Mouse (Mus musculus) neural tube, embryonic 14.5 days (tissue): ENCODE measurements at regions not wholly inside any gene's neighbourhood (a gene's known extent, or its start where the extent isn't known, plus 50 kb on each side); places are given as distances from the start of the nearest gene placed in this dataset.
A peak's percentile ranks its signal among the peaks of the same experiment; 100 is the strongest.

Source experiments
- ATAC-seq: fragments of 200-750 bp; cut with Nextera tagmentation; 2 replicates; pipeline ENCODE4 v1.8.0; 2017; ENCODE audit warnings: low read depth, mild to moderate bottlenecking, moderate TSS enrichment, moderate library complexity
- H3K27ac ChIP-seq: fragments of 300-500 bp; sonication (generic); 2 replicates; pipeline ENCODE4 v1.5.1; 2014; ENCODE audit warnings: low read depth, mild to moderate bottlenecking, control low read depth, low read length, moderate library complexity, mixed read lengths
- H3K27me3 ChIP-seq: fragments of 300-500 bp; sonication (generic); 2 replicates; pipeline ENCODE4 v1.6.1; 2014; ENCODE audit warnings: low read length; ENCODE audit not compliant: control insufficient read depth, insufficient read depth
- H3K36me3 ChIP-seq: fragments of 300-500 bp; sonication (generic); 2 replicates; pipeline ENCODE4 v1.6.1; 2014; ENCODE audit warnings: low read length, mixed read lengths; ENCODE audit not compliant: control insufficient read depth, insufficient read depth
- H3K4me1 ChIP-seq: fragments of 300-500 bp; sonication (generic); 2 replicates; pipeline ENCODE4 v1.6.1; 2014; ENCODE audit warnings: low read length; ENCODE audit not compliant: control insufficient read depth, insufficient read depth
- H3K4me2 ChIP-seq: fragments of 300-500 bp; sonication (generic); 2 replicates; pipeline ENCODE4 v1.6.1; 2014; ENCODE audit warnings: mild to moderate bottlenecking, low read depth, low read length, control low read depth
- H3K4me3 ChIP-seq: fragments of 300-500 bp; sonication (generic); 2 replicates; pipeline ENCODE4 v1.5.1; 2014; ENCODE audit warnings: low read depth, low read length, control low read depth, mixed read lengths
- H3K9ac ChIP-seq: fragments of 300-500 bp; sonication (generic); replicated peaks from 2 replicates; pipeline ENCODE4 v1.6.1; 2014; ENCODE audit warnings: low read depth, mild to moderate bottlenecking, control low read depth, low read length, mixed read lengths
- H3K9me3 ChIP-seq: fragments of 300-500 bp; sonication (generic); 2 replicates; pipeline ENCODE4 v1.6.1; 2016; ENCODE audit warnings: low read length; ENCODE audit not compliant: control insufficient read depth
- WGBS: fragments of 180-500 bp; shearing (Covaris S2); extraction: QIAGEN DNeasy Blood & Tissue Kit; methylation state at CpG from one replicate; pipeline ENCODE4 v1.1.7; 2014; 5-methylcytosine and 5-hydroxymethylcytosine counted together

DNA sequence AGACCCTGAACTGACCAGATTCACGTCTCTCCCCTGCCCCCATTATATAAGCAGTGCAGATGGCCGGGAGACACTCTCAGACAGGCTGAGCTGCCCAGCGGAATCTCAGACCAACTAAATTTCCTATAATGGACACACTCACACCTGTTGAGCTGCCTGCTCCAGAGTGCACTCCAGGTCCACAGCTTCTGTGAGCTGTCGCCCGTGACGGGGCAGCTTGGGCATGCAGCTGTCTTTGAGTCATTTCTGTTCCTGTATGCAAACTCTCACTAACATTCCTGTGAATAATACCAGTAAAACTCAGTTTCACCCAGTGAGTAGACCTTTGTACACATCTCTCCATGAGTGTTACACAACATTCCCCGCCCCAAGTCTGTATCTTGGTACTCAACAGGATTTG lies 269.4 kb upstream of the Rnaseh2b start:
- H3K36me3 ChIP-seq, result no peaks in the 10 kb centered on the region
- no peak overlapping the region for H3K4me2 ChIP-seq
- no peak for ATAC-seq
- H3K27ac ChIP-seq, result no peak overlapping the region
- no peaks in the 10 kb centered on the region for H3K27me3 ChIP-seq
- no peaks in the 10 kb centered on the region for H3K4me1 ChIP-seq
- H3K9ac ChIP-seq, result no peak overlapping the region
- H3K4me3 ChIP-seq, result no peak overlapping the region
- 83% methylated on average over 7 of the region's 7 CpGs for WGBS
- no peaks in the 10 kb centered on the region for H3K9me3 ChIP-seq

DNA sequence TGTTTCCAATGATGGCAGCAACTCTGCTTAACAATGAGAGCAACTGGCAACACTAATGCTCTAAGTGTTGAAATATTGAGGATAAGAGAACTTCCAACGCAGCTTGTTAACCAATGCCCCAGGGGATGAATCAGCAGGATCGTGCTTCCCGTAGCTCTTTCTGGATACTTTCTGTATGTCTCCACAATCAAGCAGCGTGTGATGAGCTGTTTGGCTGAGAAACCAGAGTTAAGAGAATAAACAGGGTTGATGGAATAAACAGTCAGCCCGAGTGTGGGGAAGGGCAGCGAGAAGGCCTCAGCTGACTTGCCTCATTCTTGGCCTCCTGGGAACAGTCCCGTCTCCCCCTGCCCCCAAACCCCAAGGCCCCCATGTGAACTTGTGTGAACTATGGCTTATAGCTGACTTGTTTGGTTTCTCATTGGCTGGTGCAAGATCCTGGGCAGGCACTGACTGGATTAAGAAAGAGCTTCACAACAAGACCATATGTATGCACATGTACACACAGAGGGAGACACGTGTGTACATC lies 264.6 kb upstream of the Rnaseh2b start:
- Histone ChIP-seq H3K27me3 (no peaks in the 10 kb centered on the region), H3K4me3 (no peak overlapping the region), H3K27ac (no peak overlapping the region), H3K36me3 (no peaks in the 10 kb centered on the region), H3K4me1 (no peaks in the 10 kb centered on the region), H3K9ac (no peak overlapping the region), H3K4me2 (no peak overlapping the region), H3K9me3 (no peaks in the 10 kb centered on the region)
- 83% methylated on average over 8 of the region's 8 CpGs for WGBS
- no peak for ATAC-seq

DNA sequence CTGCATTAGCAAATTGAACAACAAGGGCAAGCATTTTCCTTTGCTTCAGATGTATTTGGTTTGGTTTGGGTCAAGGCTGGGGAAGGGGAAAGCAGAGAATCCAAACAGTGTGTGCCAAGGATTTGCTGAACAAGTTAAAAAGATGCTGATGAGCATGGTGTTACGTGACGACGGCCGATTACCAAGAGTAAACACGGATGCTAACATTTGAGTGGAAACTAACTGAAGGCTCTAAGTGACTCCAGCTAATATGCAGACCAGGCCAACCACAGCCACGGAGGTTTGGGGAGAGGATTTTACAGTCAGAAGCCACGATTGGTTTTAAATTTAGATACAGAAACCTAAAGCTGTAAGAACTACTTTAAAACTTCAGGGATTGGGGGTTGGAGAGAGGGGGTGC lies 262.3 kb upstream of the Rnaseh2b start:
- no peaks in the 10 kb centered on the region for H3K36me3 ChIP-seq
- no peak for ATAC-seq
- H3K4me2 ChIP-seq, result no peak overlapping the region
- H3K4me3 ChIP-seq, result no peak overlapping the region
- no peak overlapping the region for H3K9ac ChIP-seq
- no peaks in the 10 kb centered on the region for H3K4me1 ChIP-seq
- WGBS, result 77% methylated on average over 7 of the region's 7 CpGs
- H3K9me3 ChIP-seq, result no peaks in the 10 kb centered on the region
- no peak overlapping the region for H3K27ac ChIP-seq
- no peaks in the 10 kb centered on the region for H3K27me3 ChIP-seq

DNA sequence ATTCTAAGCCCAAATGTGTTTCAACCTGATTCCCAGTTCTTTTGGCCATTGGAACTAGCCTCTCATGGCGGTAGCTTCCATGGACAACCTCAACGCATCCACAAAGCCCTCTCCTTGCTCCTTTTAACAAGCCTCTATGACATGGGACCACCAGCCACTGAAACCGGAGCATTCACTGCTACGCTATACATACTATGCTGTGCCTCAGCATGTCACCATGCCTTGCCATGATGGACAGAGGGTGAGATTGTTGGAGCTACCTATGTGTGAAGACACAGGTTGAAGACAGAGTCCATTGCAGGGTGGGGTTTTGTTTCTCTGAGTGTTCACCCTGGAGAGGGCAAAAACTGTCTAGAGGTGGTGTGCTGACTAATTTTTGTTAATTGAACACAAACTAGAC lies 258.7 kb upstream of the Rnaseh2b start:
- no peaks in the 10 kb centered on the region for H3K4me1 ChIP-seq
- ATAC-seq, result no peak
- no peak overlapping the region for H3K4me2 ChIP-seq
- H3K27me3 ChIP-seq, result no peaks in the 10 kb centered on the region
- H3K27ac ChIP-seq, result no peak overlapping the region
- H3K36me3 ChIP-seq, result no peaks in the 10 kb centered on the region
- H3K4me3 ChIP-seq, result no peak overlapping the region
- no peaks in the 10 kb centered on the region for H3K9me3 ChIP-seq
- H3K9ac ChIP-seq, result no peak overlapping the region
- 97% methylated on average over 4 of the region's 4 CpGs for WGBS

DNA sequence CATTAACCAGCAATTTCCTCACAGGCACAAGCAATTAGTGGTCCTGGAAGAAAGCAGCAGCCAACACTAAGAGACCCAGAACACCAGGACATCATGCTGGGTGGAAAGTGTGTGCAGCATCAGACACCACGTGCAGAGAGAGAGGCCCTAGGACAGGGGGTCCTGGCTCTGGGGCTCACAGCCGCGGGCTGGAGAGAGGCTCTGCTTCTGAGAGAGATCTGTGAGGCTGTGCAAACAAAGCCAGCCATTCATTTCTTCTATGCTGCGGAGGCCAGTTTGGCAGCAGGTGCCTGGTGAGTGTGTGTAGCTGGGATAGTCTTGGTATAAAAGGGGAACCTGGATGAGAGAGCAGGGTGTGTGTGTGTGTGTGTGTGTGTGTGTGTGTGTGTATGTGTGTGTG lies 257.7 kb upstream of the Rnaseh2b start:
- no peaks in the 10 kb centered on the region for H3K27me3 ChIP-seq
- no peak for ATAC-seq
- 21% methylated on average over 4 of the region's 4 CpGs for WGBS

DNA sequence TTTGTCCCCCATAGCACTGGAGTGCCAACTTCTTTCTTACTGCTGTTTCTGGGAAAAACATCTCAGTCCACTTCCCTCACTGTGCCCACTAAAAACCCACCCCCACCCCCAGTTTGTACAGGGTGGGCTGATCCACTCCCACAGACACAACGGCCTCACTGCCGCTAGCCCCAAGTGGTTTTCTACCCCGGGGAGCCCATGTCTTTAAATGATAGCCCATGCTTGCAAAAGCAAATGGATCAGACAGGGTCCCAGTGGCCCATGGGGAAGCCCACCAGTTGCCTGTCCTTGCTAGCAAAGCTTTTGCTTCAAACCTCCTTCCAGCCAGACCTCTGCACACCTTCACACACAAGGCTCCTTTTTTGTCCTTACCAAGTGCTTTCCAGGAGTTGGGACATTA lies 257.0 kb upstream of the Rnaseh2b start:
- H3K4me1 ChIP-seq, result no peaks in the 10 kb centered on the region
- no peak overlapping the region for H3K27ac ChIP-seq
- 81% methylated on average over 3 of the region's 3 CpGs for WGBS
- no peak for ATAC-seq
- H3K9me3 ChIP-seq, result no peaks in the 10 kb centered on the region
- no peak overlapping the region for H3K9ac ChIP-seq
- H3K4me3 ChIP-seq, result no peak overlapping the region
- H3K27me3 ChIP-seq, result no peaks in the 10 kb centered on the region
- H3K4me2 ChIP-seq, result no peak overlapping the region
- no peaks in the 10 kb centered on the region for H3K36me3 ChIP-seq

More for the DNA sequence above, 257.7 kb upstream of the Rnaseh2b start:
- no peaks in the 10 kb centered on the region for H3K9me3 ChIP-seq
- no peaks in the 10 kb centered on the region for H3K36me3 ChIP-seq
- H3K27ac ChIP-seq, result no peak overlapping the region
- H3K9ac ChIP-seq, result 0 out of 2 replicates have a peak overlapping the region, but pooled peaks have one; percentile 28
- H3K4me3 ChIP-seq, result no peak overlapping the region
- H3K4me2 ChIP-seq, result no peak overlapping the region
- H3K4me1 ChIP-seq, result no peaks in the 10 kb centered on the region

DNA sequence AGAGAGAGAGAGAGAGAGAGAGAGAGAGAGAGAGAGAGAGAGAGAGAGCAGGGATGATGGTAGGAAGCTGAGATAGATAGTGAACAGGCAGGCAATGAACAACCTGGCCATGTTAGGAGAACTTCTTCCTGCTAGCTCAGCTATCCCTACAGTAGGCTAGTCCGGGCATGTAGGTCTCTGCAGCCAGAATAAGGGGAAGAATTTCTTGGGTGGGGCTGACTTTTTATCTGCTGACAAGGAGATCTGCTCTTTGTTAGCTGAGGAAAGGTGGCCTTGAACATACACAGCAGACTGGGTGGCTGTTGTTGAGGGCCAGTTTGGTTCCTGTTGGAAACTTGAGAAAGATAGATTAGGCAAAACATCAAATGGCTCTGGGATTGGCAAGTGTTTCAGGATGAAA lies 254.9 kb upstream of the Rnaseh2b start:
- 80% methylated on average over 1 of the region's 1 CpGs for WGBS

DNA sequence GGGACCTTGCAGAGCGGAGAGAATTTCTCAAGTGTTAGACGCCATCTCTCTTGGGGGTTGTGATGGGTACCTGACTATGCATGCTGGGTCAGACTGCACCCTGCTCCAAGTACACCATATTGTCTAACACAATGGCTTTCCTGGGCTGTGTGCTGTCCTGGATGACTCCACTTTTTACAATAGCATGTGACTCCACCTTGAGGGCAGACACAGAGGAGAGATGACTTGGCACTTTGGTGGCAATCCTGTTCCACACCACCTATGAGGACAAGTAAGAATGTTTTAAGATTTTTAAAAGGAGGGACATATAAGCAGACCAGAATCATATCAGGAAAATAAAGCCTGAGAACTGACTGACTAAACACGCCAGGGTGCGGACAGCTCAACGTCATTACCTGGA lies 254.5 kb upstream of the Rnaseh2b start:
- Histone ChIP-seq H3K27me3 (no peaks in the 10 kb centered on the region), H3K36me3 (no peaks in the 10 kb centered on the region), H3K27ac (no peak overlapping the region), H3K4me1 (no peaks in the 10 kb centered on the region), H3K9ac (no peak overlapping the region), H3K9me3 (no peaks in the 10 kb centered on the region), H3K4me2 (no peak overlapping the region), H3K4me3 (no peak overlapping the region)
- WGBS, result 95% methylated on average over 5 of the region's 5 CpGs
- ATAC-seq, result no peak

More for the DNA sequence above, 254.9 kb upstream of the Rnaseh2b start:
- H3K4me2 ChIP-seq, result no peak overlapping the region
- ATAC-seq, result no peak
- H3K4me3 ChIP-seq, result no peak overlapping the region
- no peak overlapping the region for H3K27ac ChIP-seq
- H3K4me1 ChIP-seq, result no peaks in the 10 kb centered on the region
- no peaks in the 10 kb centered on the region for H3K9me3 ChIP-seq
- no peaks in the 10 kb centered on the region for H3K36me3 ChIP-seq
- no peaks in the 10 kb centered on the region for H3K27me3 ChIP-seq
- H3K9ac ChIP-seq, result no peak overlapping the region

DNA sequence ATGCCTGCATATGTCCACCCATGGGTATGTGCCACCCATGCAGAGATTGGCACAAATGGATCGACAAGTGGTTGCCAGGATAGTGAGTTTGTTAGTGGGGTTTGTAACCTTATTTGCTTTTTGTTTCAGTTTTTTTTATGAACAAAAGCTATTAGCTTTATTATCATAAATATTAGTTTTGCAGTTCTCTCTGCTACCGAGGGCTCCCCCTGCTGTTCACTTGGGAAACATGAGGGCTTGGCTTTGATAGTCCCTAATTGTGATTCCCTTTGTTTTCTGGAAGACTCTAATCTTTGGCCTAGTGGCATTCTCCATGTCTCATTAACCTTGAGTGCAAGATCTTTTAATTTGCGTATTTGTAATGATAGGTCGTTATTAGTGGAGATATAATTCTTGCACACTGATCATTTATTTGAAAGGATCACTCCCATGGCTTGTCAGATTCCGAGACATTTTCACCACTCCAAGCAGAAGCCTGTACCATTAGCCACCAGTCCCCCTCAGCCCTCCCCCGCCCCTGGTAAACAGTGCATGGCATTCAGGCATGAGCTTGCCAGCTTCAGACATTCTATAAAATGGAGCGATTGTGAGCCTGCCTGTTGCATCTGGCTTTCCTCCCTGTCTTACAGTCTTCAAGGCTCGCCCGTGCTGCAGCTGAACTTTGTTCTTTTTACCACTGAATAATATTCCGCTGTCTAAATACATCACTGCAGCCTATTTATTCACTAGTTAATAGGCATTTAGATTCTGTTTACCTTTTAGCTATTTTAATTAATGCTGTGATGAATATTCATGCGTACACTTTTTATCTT lies 249.9 kb upstream of the Rnaseh2b start:
- WGBS, result 47% methylated on average over 11 of the region's 11 CpGs

More for the DNA sequence above, 249.9 kb upstream of the Rnaseh2b start:
- Histone ChIP-seq H3K9ac (no peak overlapping the region), H3K36me3 (no peaks in the 10 kb centered on the region), H3K4me1 (no peaks in the 10 kb centered on the region), H3K4me3 (no peak overlapping the region), H3K27ac (no peak overlapping the region), H3K27me3 (no peaks in the 10 kb centered on the region), H3K9me3 (no peaks in the 10 kb centered on the region), H3K4me2 (no peak overlapping the region)
- peak; percentile 58; the same call in 1 of the 2 replicates for ATAC-seq
